Mouse (Mus musculus): ENCODE measurements around the gene Nnmt. TPM values are rescaled to one million over a fixed set of nuclear protein-coding genes. Genes with fewer than 3 reads are reported as not detected.

Nnmt gene
- polyA plus RNA-seq, 1 experiment from 2014 or later, result 0.58 TPM

DNA sequence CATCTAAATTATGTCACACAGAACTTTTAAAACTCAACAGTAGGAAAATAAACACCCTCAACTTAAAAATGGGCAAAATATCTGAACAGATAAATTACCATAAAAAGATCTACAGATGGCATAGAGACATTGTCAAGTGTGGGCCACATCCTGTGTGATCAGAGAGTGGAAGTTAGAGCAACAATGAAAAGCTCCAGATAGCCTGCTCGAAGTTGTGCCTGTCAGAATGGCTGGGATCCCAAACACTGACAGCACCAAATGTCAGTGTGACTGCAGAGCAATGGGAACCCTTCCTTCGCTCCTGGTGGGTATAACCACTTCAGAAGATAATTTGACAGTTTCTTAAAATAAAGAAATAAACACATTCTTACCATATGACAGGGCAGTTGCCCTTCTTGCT, 55.9 kb downstream of the Nnmt start:
- WGBS (ENCODE audit: insufficient replicate concordance), result 48% methylated on average over 2 of the region's 2 CpGs
- Histone ChIP-seq H3K36me3 (no peaks in the 10 kb centered on the region), H3K4me1 (replicated peaks) (no peaks in the 10 kb centered on the region), H3K9ac (no peak overlapping the region), H3K27me3 (no peaks in the 10 kb centered on the region), H3K4me3 (replicated peaks) (no peak overlapping the region), H3K9me3 (replicated peaks) (no peaks in the 10 kb centered on the region), H3K4me2 (no peak overlapping the region), H3K27ac (no peak overlapping the region)
- ATAC-seq (ENCODE audit: low read depth), result no peak
- DNase-seq, result no peak

DNA sequence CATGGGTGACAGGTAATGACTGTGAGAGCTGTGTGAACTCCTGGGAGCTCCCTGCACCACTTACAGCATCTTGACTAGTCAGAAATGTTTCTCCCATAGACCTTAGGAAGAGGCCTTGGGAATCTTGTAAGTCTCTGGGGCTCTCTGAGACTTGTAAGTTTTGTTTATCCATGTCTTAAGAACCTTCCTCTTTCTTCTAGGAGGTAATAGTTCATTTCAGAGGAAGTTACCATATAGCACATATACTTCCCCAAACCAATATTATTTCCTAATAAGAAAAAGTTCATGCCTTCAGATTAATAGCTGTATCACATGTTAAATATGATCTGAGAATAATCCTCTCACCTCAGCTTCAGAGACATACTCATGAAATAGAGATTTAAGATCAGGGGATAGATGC, 57.7 kb downstream of the Nnmt start:
- Histone ChIP-seq H3K27ac (no peak overlapping the region), H3K4me1 (replicated peaks) (no peaks in the 10 kb centered on the region), H3K4me2 (no peak overlapping the region), H3K36me3 (no peaks in the 10 kb centered on the region), H3K4me3 (replicated peaks) (no peak overlapping the region), H3K9ac (no peak overlapping the region), H3K27me3 (no peaks in the 10 kb centered on the region), H3K9me3 (replicated peaks) (no peaks in the 10 kb centered on the region)
- no peak for ATAC-seq (ENCODE audit: low read depth)
- no peak for DNase-seq

Other genes starting within 250 kb of the Nnmt start
- 153 and 162 TPM in 2 replicates for gene Rexo2, start 124.5 kb downstream of the Nnmt start, polyA plus RNA-seq (2015; fragmentation: Nextera tagmentation; extraction: Ambion mirVana)
- gene Rbm7, start 109.9 kb downstream of the Nnmt start, polyA plus RNA-seq (2015; fragmentation: Nextera tagmentation; extraction: Ambion mirVana), result 65.7 and 76.7 TPM in 2 replicates
- 16.2 and 17.3 TPM in 2 replicates for gene Gm5617, start 109.7 kb downstream of the Nnmt start, polyA plus RNA-seq (2015; fragmentation: Nextera tagmentation; extraction: Ambion mirVana)
- 0.74 and 0.77 TPM in 2 replicates for gene Zbtb16, start 231.1 kb upstream of the Nnmt start, polyA plus RNA-seq (2015; fragmentation: Nextera tagmentation; extraction: Ambion mirVana)